Mouse (Mus musculus) erythroblast, embryonic 14.5 days (primary cell): ENCODE data around the gene Epb41l1.
A peak's percentile ranks its signal among the peaks of the same experiment; 100 is the strongest.

Source experiments
- GATA1 ChIP-seq: IDR thresholded peaks from 2 replicates; pipeline ENCODE4 v1.6.1; 2012; ENCODE audit warnings: low read length, inconsistent platforms, mixed read lengths
- TAL1 ChIP-seq: IDR thresholded peaks from 3 replicates; pipeline ENCODE4 v1.6.1; 2012; ENCODE audit warnings: low read length, inconsistent platforms, mixed read lengths

DNA sequence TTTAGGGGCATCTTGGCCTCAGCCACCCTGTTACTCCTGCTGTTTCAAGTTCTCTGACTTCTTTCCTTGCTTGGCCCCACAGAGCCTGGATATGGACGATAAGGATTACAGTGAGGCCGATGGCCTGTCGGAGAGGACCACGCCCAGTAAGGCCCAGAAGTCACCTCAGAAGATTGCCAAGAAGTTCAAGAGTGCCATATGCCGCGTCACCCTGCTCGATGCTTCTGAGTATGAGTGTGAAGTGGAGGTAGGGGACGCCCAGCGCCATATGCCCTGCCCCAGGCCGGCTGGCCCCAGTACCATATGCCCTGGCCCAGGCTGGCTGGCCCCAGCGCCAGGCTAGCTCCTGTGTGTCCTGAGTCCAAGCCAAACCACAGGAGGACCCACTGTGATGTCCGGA is 74.2 kb downstream of the Epb41l1 start:
- TF ChIP-seq GATA1 (0 out of 2 replicates have a peak, but pooled peaks have one; percentile 23), TAL1 (peak; percentile 68)
